Mouse (Mus musculus): Measurements from ENCODE around the gene Oas3. TPM values are rescaled to one million over a fixed set of nuclear protein-coding genes. Genes with fewer than 3 reads are reported as not detected.

The Oas3 gene
- polyA plus RNA-seq, 1 experiment from 2014 or later = 0.34 TPM

GRCm38 (mm10) chr5:120752786-120753185 lies 24.7 kb downstream of the Oas3 start:
- H3K4me1 ChIP-seq (replicated peaks) = no peaks in the 10 kb centered on the region
- WGBS = 70% methylated on average over 3 of the region's 3 CpGs
- H3K4me3 ChIP-seq = no peak overlapping the region
- no peak overlapping the region for H3K27ac ChIP-seq
- H3K9ac ChIP-seq = no peak overlapping the region
- no peak overlapping the region for H3K4me2 ChIP-seq
- ATAC-seq (replicated peaks; ENCODE audit: insufficient number of reproducible peaks, insufficient read depth, low FRiP score, low read depth) = no peak
- H3K36me3 ChIP-seq = no peaks in the 10 kb centered on the region
- no peaks in the 10 kb centered on the region for H3K27me3 ChIP-seq
- H3K9me3 ChIP-seq (replicated peaks) = no peaks in the 10 kb centered on the region

GRCm38 (mm10) chr5:120751206-120751605 lies 26.3 kb downstream of the Oas3 start:
- H3K9me3 ChIP-seq (replicated peaks) = no peaks in the 10 kb centered on the region
- ATAC-seq (replicated peaks; ENCODE audit: insufficient number of reproducible peaks, insufficient read depth, low FRiP score, low read depth) = no peak
- 65% methylated on average over 3 of the region's 3 CpGs for WGBS
- H3K4me3 ChIP-seq = no peak overlapping the region
- H3K9ac ChIP-seq = no peak overlapping the region
- no peak overlapping the region for H3K4me2 ChIP-seq
- no peaks in the 10 kb centered on the region for H3K4me1 ChIP-seq (replicated peaks)
- peaks cover 7% of the 10 kb centered on the region; the same call in 1 of the 2 replicates for H3K27me3 ChIP-seq
- H3K36me3 ChIP-seq = no peaks in the 10 kb centered on the region
- no peak overlapping the region for H3K27ac ChIP-seq

- Histone ChIP-seq H3K27ac (no peak within 1 kb of the TSS), H3K4me1 (replicated peaks) (no peaks in the 10 kb centered on the region), H3K9ac (no peak within 1 kb of the TSS), H3K27me3 (peaks cover 14% of the 10 kb centered on the region), H3K36me3 (no peaks in the 10 kb centered on the region), H3K4me2 (no peak within 1 kb of the TSS), H3K4me3 (no peak within 1 kb of the TSS), H3K9me3 (replicated peaks) (no peaks in the 10 kb centered on the region)
- ATAC-seq (replicated peaks; ENCODE audit: insufficient number of reproducible peaks, insufficient read depth, low FRiP score, low read depth) = no peak
- WGBS = 52% methylated on average over 5 of the region's 5 CpGs
Measured at GRCm38 (mm10) chr5:120749688-120750087, 27.8 kb downstream of the Oas3 start, which contains the start of gene Oas2. Oas2 (minus strand) TSS chr5:120749853.

GRCm38 (mm10) chr5:120746451-120746850 lies 31.0 kb downstream of the Oas3 start:
- H3K4me2 ChIP-seq = no peak overlapping the region
- no peak overlapping the region for H3K4me3 ChIP-seq
- 16% methylated on average over 5 of the region's 5 CpGs for WGBS
- peaks cover 25% of the 10 kb centered on the region for H3K27me3 ChIP-seq
- H3K27ac ChIP-seq = no peak overlapping the region
- H3K4me1 ChIP-seq (replicated peaks) = no peaks in the 10 kb centered on the region
- H3K9ac ChIP-seq = no peak overlapping the region
- ATAC-seq (replicated peaks; ENCODE audit: insufficient number of reproducible peaks, insufficient read depth, low FRiP score, low read depth) = no peak
- H3K9me3 ChIP-seq (replicated peaks) = no peaks in the 10 kb centered on the region
- no peaks in the 10 kb centered on the region for H3K36me3 ChIP-seq

GRCm38 (mm10) chr5:120742125-120742524 lies 35.3 kb downstream of the Oas3 start:
- Histone ChIP-seq H3K36me3 (no peaks in the 10 kb centered on the region), H3K4me1 (replicated peaks) (no peaks in the 10 kb centered on the region), H3K9me3 (replicated peaks) (no peaks in the 10 kb centered on the region), H3K4me2 (no peak overlapping the region), H3K27me3 (peaks cover 31% of the 10 kb centered on the region), H3K27ac (no peak overlapping the region), H3K9ac (no peak overlapping the region), H3K4me3 (no peak overlapping the region)
- 36% methylated on average over 4 of the region's 4 CpGs for WGBS
- no peak for ATAC-seq (replicated peaks; ENCODE audit: insufficient number of reproducible peaks, insufficient read depth, low FRiP score, low read depth)

GRCm38 (mm10) chr5:120734380-120734990 lies 43.0 kb downstream of the Oas3 start:
- WGBS = 65% methylated on average over 14 of the region's 14 CpGs
- no peak overlapping the region for H3K4me3 ChIP-seq
- H3K36me3 ChIP-seq = no peaks in the 10 kb centered on the region
- H3K4me2 ChIP-seq = no peak overlapping the region
- H3K4me1 ChIP-seq (replicated peaks) = no peaks in the 10 kb centered on the region
- no peak for ATAC-seq (replicated peaks; ENCODE audit: insufficient number of reproducible peaks, insufficient read depth, low FRiP score, low read depth)
- H3K27me3 ChIP-seq = 0 out of 2 replicates have a peak, but pooled peaks cover 6% of the 10 kb centered on the region
- H3K9ac ChIP-seq = no peak overlapping the region
- H3K9me3 ChIP-seq (replicated peaks) = no peaks in the 10 kb centered on the region
- H3K27ac ChIP-seq = no peak overlapping the region

GRCm38 (mm10) chr5:120733696-120734095 lies 43.8 kb downstream of the Oas3 start:
- Histone ChIP-seq H3K36me3 (no peaks in the 10 kb centered on the region), H3K4me3 (no peak overlapping the region), H3K4me1 (replicated peaks) (no peaks in the 10 kb centered on the region), H3K27me3 (0 out of 2 replicates have a peak, but pooled peaks cover 3% of the 10 kb centered on the region), H3K9ac (no peak overlapping the region), H3K9me3 (replicated peaks) (no peaks in the 10 kb centered on the region), H3K4me2 (no peak overlapping the region), H3K27ac (no peak overlapping the region)
- 87% methylated on average over 3 of the region's 3 CpGs for WGBS
- ATAC-seq (replicated peaks; ENCODE audit: insufficient number of reproducible peaks, insufficient read depth, low FRiP score, low read depth) = no peak

- WGBS = 29% methylated on average over 1 of the region's 1 CpGs
- Histone ChIP-seq H3K4me3 (no peak overlapping the region), H3K27me3 (0 out of 2 replicates have a peak, but pooled peaks cover 7% of the 10 kb centered on the region), H3K4me2 (no peak overlapping the region), H3K36me3 (no peaks in the 10 kb centered on the region), H3K9ac (no peak overlapping the region), H3K27ac (no peak overlapping the region), H3K9me3 (replicated peaks) (no peaks in the 10 kb centered on the region), H3K4me1 (replicated peaks) (no peaks in the 10 kb centered on the region)
- ATAC-seq (replicated peaks; ENCODE audit: insufficient number of reproducible peaks, insufficient read depth, low FRiP score, low read depth) = no peak
Measured at GRCm38 (mm10) chr5:120732740-120733139, 44.7 kb downstream of the Oas3 start.

- 58% methylated on average over 10 of the region's 10 CpGs for WGBS
- Histone ChIP-seq H3K4me1 (replicated peaks) (no peaks in the 10 kb centered on the region), H3K9me3 (replicated peaks) (no peaks in the 10 kb centered on the region), H3K27me3 (0 out of 2 replicates have a peak, but pooled peaks cover 7% of the 10 kb centered on the region), H3K36me3 (no peaks in the 10 kb centered on the region), H3K27ac (no peak overlapping the region), H3K9ac (no peak overlapping the region), H3K4me2 (no peak overlapping the region), H3K4me3 (no peak overlapping the region)
- ATAC-seq (replicated peaks; ENCODE audit: insufficient number of reproducible peaks, insufficient read depth, low FRiP score, low read depth) = no peak
Measured at GRCm38 (mm10) chr5:120729319-120729718, 48.1 kb downstream of the Oas3 start.

GRCm38 (mm10) chr5:120725811-120726455 lies 51.5 kb downstream of the Oas3 start:
- Histone ChIP-seq H3K4me2 (no peak overlapping the region), H3K4me1 (replicated peaks) (no peaks in the 10 kb centered on the region), H3K9me3 (replicated peaks) (no peaks in the 10 kb centered on the region), H3K27me3 (0 out of 2 replicates have a peak, but pooled peaks cover 5% of the 10 kb centered on the region), H3K27ac (no peak overlapping the region), H3K4me3 (no peak overlapping the region), H3K36me3 (no peaks in the 10 kb centered on the region), H3K9ac (no peak overlapping the region)
- no peak for ATAC-seq (replicated peaks; ENCODE audit: insufficient number of reproducible peaks, insufficient read depth, low FRiP score, low read depth)
- 55% methylated on average over 12 of the region's 12 CpGs for WGBS

- H3K27me3 ChIP-seq = peaks cover 2% of the 10 kb centered on the region; the same call in 1 of the 2 replicates
- H3K9me3 ChIP-seq (replicated peaks) = no peaks in the 10 kb centered on the region
- 50% methylated on average over 7 of the region's 7 CpGs for WGBS
- no peaks in the 10 kb centered on the region for H3K4me1 ChIP-seq (replicated peaks)
- no peaks in the 10 kb centered on the region for H3K36me3 ChIP-seq
- H3K4me2 ChIP-seq = no peak overlapping the region
- ATAC-seq (replicated peaks; ENCODE audit: insufficient number of reproducible peaks, insufficient read depth, low FRiP score, low read depth) = no peak
- no peak overlapping the region for H3K4me3 ChIP-seq
- H3K27ac ChIP-seq = no peak overlapping the region
- no peak overlapping the region for H3K9ac ChIP-seq
Measured at GRCm38 (mm10) chr5:120721005-120721404, 56.5 kb downstream of the Oas3 start.
